Mouse (Mus musculus) heart, postnatal 0 days (tissue): ENCODE measurements at regions not wholly inside any gene's neighbourhood (a gene's known extent, or its start where the extent isn't known, plus 50 kb on each side); places are given as distances from the start of the nearest gene placed in this dataset.

Source experiments
- CTCF ChIP-seq: IDR thresholded peaks from 2 replicates; pipeline ENCODE4 v1.5.1; 2016; ENCODE audit warnings: antibody characterized with exemption, control low read depth, low read depth
- EP300 ChIP-seq: IDR thresholded peaks from 2 replicates; pipeline ENCODE4 v1.6.1; 2016; ENCODE audit warnings: antibody characterized with exemption, low read depth

DNA sequence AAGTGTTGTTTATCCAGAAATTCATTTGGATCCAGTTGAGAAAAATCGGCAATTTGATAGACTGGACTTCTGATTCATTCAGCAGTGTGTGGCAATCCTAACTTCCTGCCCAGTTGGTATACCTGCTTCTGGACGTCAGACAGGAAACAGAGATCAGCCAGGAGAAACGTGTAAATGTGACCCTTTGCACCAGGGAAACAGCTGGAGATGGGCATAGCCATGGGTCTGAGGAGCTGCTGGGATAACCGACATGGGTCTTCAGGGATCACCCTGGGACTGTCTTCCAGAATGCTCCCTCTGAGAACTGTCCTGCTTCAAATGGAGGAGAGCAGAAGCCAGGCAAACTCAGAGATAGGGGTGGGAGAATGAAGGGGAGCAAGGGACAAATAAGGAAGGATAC is 516.1 kb upstream of the Mgmt start:
- no peak for TF ChIP-seq CTCF
- no peak for TF ChIP-seq EP300
